Mouse (Mus musculus): ENCODE results near the gene Zdhhc22. TPM values are rescaled to one million over a fixed set of nuclear protein-coding genes. Genes with fewer than 3 reads are reported as not detected.

Gene Zdhhc22
- total RNA-seq, 2 experiments from 2014 or later, result not detected

DNA sequence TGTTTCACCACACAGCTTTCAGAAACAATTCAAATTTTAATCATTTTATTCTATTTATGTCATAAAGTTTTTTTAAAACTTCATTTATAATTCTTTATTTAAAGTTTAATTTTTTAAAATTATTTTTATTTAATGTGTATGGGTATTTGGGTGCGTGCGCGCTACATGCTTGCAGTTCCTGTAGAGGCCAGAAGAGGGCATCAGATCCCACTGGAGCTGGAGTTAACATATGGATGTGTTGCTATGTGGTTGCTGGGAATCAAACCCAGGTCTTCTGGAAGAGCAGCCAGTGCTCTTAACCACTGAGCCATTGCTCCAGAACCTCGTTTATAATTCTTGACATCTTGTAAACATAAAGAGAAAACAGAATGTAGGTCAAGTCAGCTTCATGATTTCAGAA lies 8.5 kb upstream of the Zdhhc22 start:
- intact Hi-C loops (cut with DNase I), result no loop called here
- no peak for DNase-seq

- intact Hi-C loops (cut with DNase I), result no loop called here
- no peak for DNase-seq
Observed at GRCm38 (mm10) chr12:86995931-86996330, 5.7 kb upstream of the Zdhhc22 start.

- intact Hi-C loops (cut with DNase I), result no loop called here
Observed at GRCm38 (mm10) chr12:86994776-86995175, 4.5 kb upstream of the Zdhhc22 start.

DNA sequence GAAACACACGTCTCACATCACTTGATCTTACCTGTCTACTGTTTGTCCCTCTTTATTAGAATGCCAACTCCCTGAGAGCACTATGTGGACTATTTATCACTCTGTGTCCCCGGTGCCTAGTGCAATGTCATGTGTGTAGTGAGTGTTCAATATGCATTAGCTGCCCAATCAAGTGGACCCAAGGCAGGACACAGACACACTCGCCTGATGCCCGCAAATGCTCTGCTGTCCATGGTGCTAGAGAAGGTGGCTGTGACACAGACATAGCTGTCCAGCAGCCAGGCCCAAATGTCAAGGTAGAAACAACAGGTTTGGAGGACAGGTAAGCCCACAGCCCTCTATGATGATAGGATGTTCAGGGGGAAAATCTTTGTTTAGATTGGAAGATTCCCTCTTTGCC lies 3.9 kb upstream of the Zdhhc22 start:
- intact Hi-C loops (cut with DNase I), result no loop called here
- no peak for DNase-seq

More at GRCm38 (mm10) chr12:86994776-86995175, 4.5 kb upstream of the Zdhhc22 start:
- DNase-seq, result no peak

- intact Hi-C loops (cut with DNase I), result no loop called here
Observed at GRCm38 (mm10) chr12:86990755-86991110, 503 bp upstream of the Zdhhc22 start.

DNA sequence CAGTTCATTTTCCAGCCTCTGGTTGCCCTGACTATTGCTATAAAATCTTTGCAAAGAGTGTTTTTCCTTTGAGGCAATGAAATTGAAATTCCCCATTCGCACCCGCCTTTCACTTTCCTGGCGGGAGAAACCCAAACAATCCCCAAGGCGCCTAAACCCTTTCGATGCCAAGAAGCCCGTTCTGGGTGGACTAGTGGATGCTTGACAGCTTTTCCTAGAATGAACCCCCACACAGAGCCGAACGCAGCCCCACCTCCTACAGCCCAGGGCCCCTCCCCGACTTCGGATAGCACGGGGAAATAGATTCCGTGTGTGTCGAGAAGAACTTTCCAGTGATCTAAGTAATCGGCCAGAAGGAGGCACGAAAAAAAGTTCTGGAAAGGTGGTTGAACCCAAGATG lies 852 bp downstream of the Zdhhc22 start:
- intact Hi-C loops (cut with DNase I), result loop anchor here (5.0 kb wide), 1 partner anchor 48 kb away; no protein-coding TSS in a partner anchor
- DNase-seq, result no peak

More at GRCm38 (mm10) chr12:86990755-86991110, 503 bp upstream of the Zdhhc22 start:
- DNase-seq, result no peak

DNA sequence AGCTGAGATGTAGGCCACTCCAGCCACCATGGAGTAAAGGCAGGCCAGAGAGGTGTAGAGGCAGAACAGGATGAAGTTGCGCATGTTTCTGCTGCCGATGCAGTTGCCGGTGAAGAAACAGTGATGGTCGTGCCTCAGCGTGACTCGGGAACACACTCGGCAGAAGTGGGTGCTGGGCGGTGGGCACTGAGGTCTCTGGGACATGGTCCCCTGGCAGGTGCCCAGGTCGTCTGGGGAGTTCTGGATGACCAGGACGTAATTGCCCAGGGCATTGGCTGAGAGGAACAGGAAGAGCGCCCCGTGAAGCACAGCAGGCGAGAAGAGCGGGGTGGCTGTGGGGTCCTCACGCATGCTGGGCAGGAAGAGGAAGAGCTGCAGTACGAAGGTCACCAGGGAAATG lies 2.0 kb downstream of the Zdhhc22 start:
- intact Hi-C loops (cut with DNase I), result loop anchor here (5.0 kb wide), 1 partner anchor 49 kb away; no protein-coding TSS in a partner anchor
- DNase-seq, result no peak

GRCm38 (mm10) chr12:86986562-86986961 lies 3.7 kb downstream of the Zdhhc22 start:
- DNase-seq, result no peak
- intact Hi-C loops (cut with DNase I), result loop anchor here (5.0 kb wide), 1 partner anchor 51 kb away; no protein-coding TSS in a partner anchor

- intact Hi-C loops (cut with DNase I), result loop anchor here (5.0 kb wide), 1 partner anchor 68 kb away; no protein-coding TSS in a partner anchor
- DNase-seq, result no peak
Observed at GRCm38 (mm10) chr12:86984194-86984555, 6.1 kb downstream of the Zdhhc22 start.

DNA sequence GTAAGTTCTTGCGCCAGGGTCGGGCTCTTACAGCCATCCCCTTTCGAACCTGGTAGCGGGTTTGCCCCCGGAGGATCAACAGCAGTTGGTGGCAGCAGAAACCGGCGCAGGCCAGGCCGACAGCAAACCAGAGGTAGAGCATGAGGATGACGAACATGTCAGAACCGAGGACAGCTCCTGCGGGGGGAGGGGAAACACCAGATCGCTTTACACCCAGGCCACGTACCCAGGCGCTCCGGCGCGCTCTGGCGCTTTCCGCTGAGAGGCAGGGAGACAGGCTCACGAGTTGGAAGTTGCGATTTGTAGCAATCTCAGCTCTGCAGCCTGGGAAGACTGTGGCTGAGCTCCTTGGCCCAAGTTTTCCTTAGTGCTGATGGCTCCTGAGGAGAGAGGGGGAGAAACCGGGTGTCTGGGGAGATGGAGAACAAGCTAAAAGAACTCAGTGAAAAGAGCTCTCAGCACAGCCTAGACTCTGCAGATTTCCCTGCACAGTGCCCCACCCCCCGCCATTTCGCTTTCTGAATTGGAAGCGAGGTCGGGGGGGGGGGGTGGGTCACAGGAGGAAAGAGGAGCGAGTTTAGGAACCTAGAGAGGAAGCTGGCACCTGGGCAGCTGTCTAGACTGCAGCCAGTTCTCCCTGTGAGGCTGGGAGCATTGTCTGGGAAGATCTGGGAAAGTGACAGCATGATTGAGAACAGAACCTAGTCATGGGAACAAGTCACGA lies 6.6 kb downstream of the Zdhhc22 start:
- peak; percentile 51 to 65 for DNase-seq
- intact Hi-C loops (cut with DNase I), result loop anchor here (5.0 kb wide), 1 partner anchor 69 kb away; no protein-coding TSS in a partner anchor

DNA sequence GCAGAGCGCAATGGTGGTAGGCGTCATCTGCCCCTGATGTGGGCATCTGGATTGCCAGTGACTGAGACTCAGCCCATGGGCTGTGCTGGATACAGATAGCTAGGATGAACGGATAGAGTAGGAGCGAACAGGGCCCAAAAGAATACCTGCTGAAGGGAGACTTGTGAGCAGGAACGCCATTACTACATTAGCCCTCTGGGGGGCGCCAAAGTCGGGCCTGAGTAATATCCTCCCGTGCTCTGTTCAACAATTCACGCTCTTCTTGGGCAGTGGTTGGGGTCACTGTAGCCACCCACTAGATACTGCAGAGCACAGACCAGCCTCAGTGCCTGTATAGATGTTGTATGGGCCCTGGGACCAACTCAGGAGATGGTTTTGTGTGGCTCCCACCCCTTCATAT lies 9.1 kb downstream of the Zdhhc22 start:
- intact Hi-C loops (cut with DNase I), result loop anchor here (5.0 kb wide), 1 partner anchor 71 kb away; no protein-coding TSS in a partner anchor
- DNase-seq, result no peak

DNA sequence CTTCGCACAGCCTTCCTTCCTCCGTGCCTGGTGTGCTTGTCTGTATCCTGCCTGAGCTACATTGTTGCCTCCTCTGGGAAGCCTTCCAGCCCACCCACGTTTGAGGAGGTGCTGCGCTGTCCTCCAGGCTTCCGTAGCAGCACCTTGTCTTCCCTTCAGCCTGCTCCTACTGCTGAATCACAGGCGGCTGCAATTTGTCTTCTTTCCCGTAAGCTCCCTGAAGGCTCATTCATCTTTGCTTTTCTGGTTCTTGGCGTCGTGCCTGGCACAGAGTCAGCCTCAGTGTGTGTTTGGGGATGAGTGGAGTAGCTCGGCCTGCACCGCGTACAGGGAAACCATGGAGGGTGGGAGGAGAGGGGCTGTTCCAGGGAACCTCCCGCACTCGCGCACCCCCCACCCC lies 12.4 kb downstream of the Zdhhc22 start:
- DNase-seq, result no peak

GRCm38 (mm10) chr12:86976511-86977168 lies 13.6 kb downstream of the Zdhhc22 start:
- intact Hi-C loops (cut with DNase I), result no loop called here
- DNase-seq, result no peak

More for the DNA sequence above, 12.4 kb downstream of the Zdhhc22 start:
- intact Hi-C loops (cut with DNase I), result no loop called here

DNA sequence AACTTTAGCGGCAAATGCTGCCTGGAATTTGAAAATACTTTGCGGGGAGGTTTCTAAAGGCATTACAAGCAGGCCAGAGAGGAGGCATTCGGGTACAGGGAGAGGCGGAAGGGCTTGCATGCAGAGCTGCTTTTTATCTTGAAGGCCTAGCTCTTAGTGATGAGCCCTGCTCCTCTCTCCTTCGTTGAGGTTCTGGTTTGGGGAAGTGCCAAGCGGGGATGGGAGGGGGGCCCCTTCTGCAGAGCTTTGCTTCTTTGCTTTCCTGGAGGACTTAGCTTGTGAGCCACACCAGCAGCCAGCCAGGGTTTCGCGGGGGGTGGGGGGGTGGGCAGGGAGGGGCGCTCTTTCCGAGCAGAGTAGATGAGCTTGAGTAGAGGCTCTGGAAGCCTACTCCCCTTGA lies 14.5 kb downstream of the Zdhhc22 start:
- no peak for DNase-seq
- intact Hi-C loops (cut with DNase I), result loop anchor here (2.0 kb wide), 1 partner anchor 207 kb away; no protein-coding TSS in a partner anchor

GRCm38 (mm10) chr12:86974387-86975288 lies 15.6 kb downstream of the Zdhhc22 start:
- peak; percentile 58 to 75 for DNase-seq
- intact Hi-C loops (cut with DNase I), result loop anchor here (2.0 kb wide), 1 partner anchor 206 kb away; no protein-coding TSS in a partner anchor

DNA sequence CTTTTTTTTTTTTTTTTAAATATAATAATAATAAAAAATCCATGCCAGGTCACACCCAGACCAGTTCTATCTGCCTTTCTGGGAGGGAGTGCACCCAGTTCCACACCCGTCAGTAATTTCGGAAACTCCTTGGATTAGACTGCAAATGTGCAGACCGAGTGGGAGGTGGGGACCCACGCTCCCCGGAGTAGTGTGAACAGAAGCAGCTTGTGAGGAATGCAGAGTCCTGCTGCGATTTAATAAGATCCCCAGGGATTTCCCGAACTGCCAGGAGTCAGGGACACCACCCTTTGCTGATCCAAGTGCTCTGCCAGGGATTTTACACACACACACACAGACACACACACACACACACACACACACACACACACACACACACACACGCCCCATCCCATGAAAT lies 16.5 kb downstream of the Zdhhc22 start:
- intact Hi-C loops (cut with DNase I), result loop anchor here (2.0 kb wide), 1 partner anchor 205 kb away; no protein-coding TSS in a partner anchor
- no peak for DNase-seq

DNA sequence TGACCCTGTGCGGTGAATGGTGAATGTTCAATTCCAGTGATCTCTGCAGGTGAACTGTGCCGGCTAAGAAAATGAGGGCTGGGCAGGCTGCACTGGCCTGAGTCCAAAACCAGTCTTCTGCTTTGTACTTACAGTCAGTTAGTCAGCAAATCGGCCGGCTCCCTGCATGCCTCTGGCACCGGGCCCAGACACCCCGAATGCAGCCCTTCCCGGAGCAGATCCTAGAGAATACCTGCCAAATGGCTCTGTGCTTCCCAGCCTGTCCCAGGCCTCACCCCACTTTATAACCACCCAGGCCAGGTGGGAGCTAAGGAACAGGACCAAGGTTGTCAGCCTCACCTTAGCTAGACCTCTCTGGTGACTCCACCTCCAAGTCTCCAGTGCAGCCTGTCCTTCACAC lies 17.0 kb downstream of the Zdhhc22 start:
- DNase-seq, result peak; percentile 31 to 35
- intact Hi-C loops (cut with DNase I), result no loop called here

- DNase-seq, result no peak
- intact Hi-C loops (cut with DNase I), result no loop called here
Observed at GRCm38 (mm10) chr12:86971089-86971488, 19.1 kb downstream of the Zdhhc22 start.

- no peak for DNase-seq
- intact Hi-C loops (cut with DNase I), result no loop called here
Observed at GRCm38 (mm10) chr12:86969220-86969601, 21.0 kb downstream of the Zdhhc22 start.

GRCm38 (mm10) chr12:86968468-86969219 lies 21.6 kb downstream of the Zdhhc22 start:
- intact Hi-C loops (cut with DNase I), result no loop called here
- DNase-seq, result no peak
